Mouse (Mus musculus): ENCODE measurements around the gene Hbq1a. TPM values are rescaled to one million over a fixed set of nuclear protein-coding genes. Genes with fewer than 3 reads are reported as not detected.

The Hbq1a gene
- polyA plus RNA-seq, 1 experiment from 2014 or later = 0.67 TPM

- no peaks in the 10 kb centered on the region for H3K9me3 ChIP-seq (replicated peaks)
- no peaks in the 10 kb centered on the region for H3K36me3 ChIP-seq
- H3K4me1 ChIP-seq = peaks cover 8% of the 10 kb centered on the region; the same call in 1 of the 2 replicates
- H3K4me3 ChIP-seq (replicated peaks) = no peak overlapping the region
- no peak for ATAC-seq (ENCODE audit: insufficient number of reproducible peaks, low FRiP score, low TSS enrichment, low read depth)
- WGBS = 55% methylated on average over 6 of the region's 6 CpGs
- no peaks in the 10 kb centered on the region for H3K27me3 ChIP-seq
- no peak overlapping the region for H3K9ac ChIP-seq
- H3K27ac ChIP-seq (replicated peaks) = 0 out of 2 replicates have a peak overlapping the region, but pooled peaks have one; percentile 39
- H3K4me2 ChIP-seq (replicated peaks) = no peak overlapping the region
Observed at GRCm38 (mm10) chr11:32331075-32331474, 31.2 kb downstream of the Hbq1a start.

- 55% methylated on average over 5 of the region's 5 CpGs for WGBS
- no peaks in the 10 kb centered on the region for H3K9me3 ChIP-seq (replicated peaks)
- peaks cover 8% of the 10 kb centered on the region; the same call in 1 of the 2 replicates for H3K4me1 ChIP-seq
- no peak overlapping the region for H3K9ac ChIP-seq
- H3K27me3 ChIP-seq = no peaks in the 10 kb centered on the region
- H3K4me2 ChIP-seq (replicated peaks) = no peak overlapping the region
- no peak overlapping the region for H3K27ac ChIP-seq (replicated peaks)
- H3K36me3 ChIP-seq = no peaks in the 10 kb centered on the region
- no peak for ATAC-seq (ENCODE audit: insufficient number of reproducible peaks, low FRiP score, low TSS enrichment, low read depth)
- no peak overlapping the region for H3K4me3 ChIP-seq (replicated peaks)
Observed at GRCm38 (mm10) chr11:32331861-32332260, 32.0 kb downstream of the Hbq1a start.

- Histone ChIP-seq H3K9ac (no peak overlapping the region), H3K4me3 (replicated peaks) (no peak overlapping the region), H3K9me3 (replicated peaks) (no peaks in the 10 kb centered on the region), H3K27ac (replicated peaks) (no peak overlapping the region), H3K4me1 (peaks cover 8% of the 10 kb centered on the region; the same call in 1 of the 2 replicates), H3K27me3 (no peaks in the 10 kb centered on the region), H3K4me2 (replicated peaks) (no peak overlapping the region), H3K36me3 (no peaks in the 10 kb centered on the region)
- WGBS = 81% methylated on average over 2 of the region's 2 CpGs
- no peak for ATAC-seq (ENCODE audit: insufficient number of reproducible peaks, low FRiP score, low TSS enrichment, low read depth)
Observed at GRCm38 (mm10) chr11:32333235-32333634, 33.4 kb downstream of the Hbq1a start.

GRCm38 (mm10) chr11:32336435-32336907 lies 36.6 kb downstream of the Hbq1a start:
- no peaks in the 10 kb centered on the region for H3K9me3 ChIP-seq (replicated peaks)
- H3K4me2 ChIP-seq (replicated peaks) = no peak overlapping the region
- peaks cover 10% of the 10 kb centered on the region; the same call in 1 of the 2 replicates for H3K4me1 ChIP-seq
- H3K27ac ChIP-seq (replicated peaks) = no peak overlapping the region
- no peak overlapping the region for H3K4me3 ChIP-seq (replicated peaks)
- no peak overlapping the region for H3K9ac ChIP-seq
- ATAC-seq (ENCODE audit: insufficient number of reproducible peaks, low FRiP score, low TSS enrichment, low read depth) = no peak
- WGBS = 76% methylated on average over 6 of the region's 6 CpGs
- no peaks in the 10 kb centered on the region for H3K27me3 ChIP-seq
- no peaks in the 10 kb centered on the region for H3K36me3 ChIP-seq

GRCm38 (mm10) chr11:32339131-32339531 lies 39.3 kb downstream of the Hbq1a start:
- ATAC-seq (ENCODE audit: insufficient number of reproducible peaks, low FRiP score, low TSS enrichment, low read depth) = no peak
- Histone ChIP-seq H3K4me1 (peaks cover 10% of the 10 kb centered on the region; the same call in 1 of the 2 replicates), H3K9ac (no peak overlapping the region), H3K4me3 (replicated peaks) (no peak overlapping the region), H3K27me3 (no peaks in the 10 kb centered on the region), H3K27ac (replicated peaks) (no peak overlapping the region), H3K9me3 (replicated peaks) (no peaks in the 10 kb centered on the region), H3K4me2 (replicated peaks) (no peak overlapping the region), H3K36me3 (no peaks in the 10 kb centered on the region)
- WGBS = 56% methylated on average over 2 of the region's 2 CpGs

- Histone ChIP-seq H3K4me3 (replicated peaks) (no peak overlapping the region), H3K27ac (replicated peaks) (no peak overlapping the region), H3K9me3 (replicated peaks) (no peaks in the 10 kb centered on the region), H3K4me1 (peaks cover 10% of the 10 kb centered on the region; the same call in 1 of the 2 replicates), H3K36me3 (no peaks in the 10 kb centered on the region), H3K27me3 (no peaks in the 10 kb centered on the region), H3K9ac (no peak overlapping the region), H3K4me2 (replicated peaks) (no peak overlapping the region)
- WGBS = 34% methylated on average over 17 of the region's 17 CpGs
- 0 out of 2 replicates have a peak, but pooled peaks have one; percentile 12 for ATAC-seq (ENCODE audit: insufficient number of reproducible peaks, low FRiP score, low TSS enrichment, low read depth)
Observed at GRCm38 (mm10) chr11:32340476-32341473, 40.9 kb downstream of the Hbq1a start.

GRCm38 (mm10) chr11:32342770-32343191 lies 42.9 kb downstream of the Hbq1a start:
- Histone ChIP-seq H3K27me3 (no peaks in the 10 kb centered on the region), H3K9ac (no peak overlapping the region), H3K4me1 (peaks cover 21% of the 10 kb centered on the region), H3K4me3 (replicated peaks) (no peak overlapping the region), H3K27ac (replicated peaks) (no peak overlapping the region), H3K9me3 (replicated peaks) (no peaks in the 10 kb centered on the region), H3K36me3 (no peaks in the 10 kb centered on the region), H3K4me2 (replicated peaks) (no peak overlapping the region)
- 17% methylated on average over 2 of the region's 2 CpGs for WGBS
- ATAC-seq (ENCODE audit: insufficient number of reproducible peaks, low FRiP score, low TSS enrichment, low read depth) = no peak

GRCm38 (mm10) chr11:32343350-32343749 lies 43.5 kb downstream of the Hbq1a start:
- WGBS = 89% methylated on average over 1 of the region's 1 CpGs
- ATAC-seq (ENCODE audit: insufficient number of reproducible peaks, low FRiP score, low TSS enrichment, low read depth) = no peak

GRCm38 (mm10) chr11:32345504-32346297 lies 45.8 kb downstream of the Hbq1a start:
- Histone ChIP-seq H3K27ac (replicated peaks) (no peak overlapping the region), H3K36me3 (peaks cover 4% of the 10 kb centered on the region; the same call in 1 of the 2 replicates), H3K4me1 (peaks cover 39% of the 10 kb centered on the region), H3K27me3 (no peaks in the 10 kb centered on the region), H3K9me3 (replicated peaks) (no peaks in the 10 kb centered on the region), H3K9ac (no peak overlapping the region), H3K4me3 (replicated peaks) (no peak overlapping the region), H3K4me2 (replicated peaks) (no peak overlapping the region)
- no peak for ATAC-seq (ENCODE audit: insufficient number of reproducible peaks, low FRiP score, low TSS enrichment, low read depth)
- WGBS = 78% methylated on average over 6 of the region's 6 CpGs

More at GRCm38 (mm10) chr11:32343350-32343749, 43.5 kb downstream of the Hbq1a start:
- H3K4me2 ChIP-seq (replicated peaks) = no peak overlapping the region
- H3K4me1 ChIP-seq = peaks cover 21% of the 10 kb centered on the region
- no peak overlapping the region for H3K9ac ChIP-seq
- no peaks in the 10 kb centered on the region for H3K27me3 ChIP-seq
- no peak overlapping the region for H3K4me3 ChIP-seq (replicated peaks)
- no peak overlapping the region for H3K27ac ChIP-seq (replicated peaks)
- no peaks in the 10 kb centered on the region for H3K9me3 ChIP-seq (replicated peaks)
- no peaks in the 10 kb centered on the region for H3K36me3 ChIP-seq

GRCm38 (mm10) chr11:32347264-32347606 lies 47.4 kb downstream of the Hbq1a start:
- Histone ChIP-seq H3K27ac (replicated peaks) (peak overlapping the region; percentile 89), H3K9ac (peak overlapping the region; percentile 72), H3K4me1 (peaks cover 37% of the 10 kb centered on the region), H3K36me3 (peaks cover 19% of the 10 kb centered on the region), H3K9me3 (replicated peaks) (no peaks in the 10 kb centered on the region), H3K27me3 (no peaks in the 10 kb centered on the region), H3K4me3 (replicated peaks) (peak overlapping the region; percentile 83), H3K4me2 (replicated peaks) (peak overlapping the region; percentile 89)
- 3% methylated on average over 10 of the region's 10 CpGs for WGBS
- ATAC-seq (ENCODE audit: insufficient number of reproducible peaks, low FRiP score, low TSS enrichment, low read depth) = peak; percentile 8; the same call in 1 of the 2 replicates

All from embryonic facial prominence, embryonic 15.5 days (tissue).